Mouse (Mus musculus): ENCODE data around the gene Ppa1. TPM values are rescaled to one million over a fixed set of nuclear protein-coding genes. Genes with fewer than 3 reads are reported as not detected.
"Not testable (repeated sequence)": the region's sequence is repeated elsewhere in the genome, so short reads cannot be mapped to it uniquely, and the experiment has no call there.

The Ppa1 gene
- polyA plus RNA-seq (2014; fragmentation: Nextera tagmentation; extraction: Ambion mirVana) = 314 and 321 TPM in 2 replicates

GRCm38 (mm10) chr10:61647790-61648736 lies at the start of gene Ppa1:
Gene Ppa1 (plus strand): TSS chr10:61648552.
- peaks cover 3% of the 10 kb centered on the region; the same call in 1 of the 2 replicates for H3K4me1 ChIP-seq (ENCODE audit: control insufficient read depth, insufficient read depth, low read length)
- H3K9me3 ChIP-seq (ENCODE audit: control insufficient read depth, low read length) = no peaks in the 10 kb centered on the region
- no peaks in the 10 kb centered on the region for H3K36me3 ChIP-seq (ENCODE audit: control insufficient read depth, insufficient read depth, low read length)
- no peaks in the 10 kb centered on the region for H3K27me3 ChIP-seq (ENCODE audit: control insufficient read depth, insufficient read depth, low read length)
- ATAC-seq (ENCODE audit: insufficient number of reproducible peaks, low FRiP score, low TSS enrichment, low read depth) (peak; percentile 93), DNase-seq (ENCODE audit: low spot score) (peak; percentile 93)
- peak within 1 kb of the TSS; percentile 87 for H3K9ac ChIP-seq (ENCODE audit: low read length)
- H3K27ac ChIP-seq (replicated peaks; ENCODE audit: low read depth, low read length) = peak within 1 kb of the TSS; percentile 75; the same call in 1 of the 2 replicates
- H3K4me3 ChIP-seq (ENCODE audit: low read depth, low read length) = peak within 1 kb of the TSS; percentile 87
- WGBS = 3% methylated on average over 42 of the region's 50 CpGs
- H3K4me2 ChIP-seq (ENCODE audit: low read depth, severe bottlenecking) = peak within 1 kb of the TSS; percentile 62

- H3K36me3 ChIP-seq (ENCODE audit: control insufficient read depth, insufficient read depth, low read length) = no peaks in the 10 kb centered on the region
- H3K9ac ChIP-seq (ENCODE audit: low read length) = no peak overlapping the region
- H3K4me1 ChIP-seq (ENCODE audit: control insufficient read depth, insufficient read depth, low read length) = no peaks in the 10 kb centered on the region
- no peak overlapping the region for H3K4me3 ChIP-seq (ENCODE audit: low read depth, low read length)
- H3K27me3 ChIP-seq (ENCODE audit: control insufficient read depth, insufficient read depth, low read length) = peaks cover 21% of the 10 kb centered on the region
- H3K9me3 ChIP-seq (ENCODE audit: control insufficient read depth, low read length) = no peaks in the 10 kb centered on the region
- WGBS = 63% methylated on average over 9 of the region's 9 CpGs
- DNase-seq (ENCODE audit: low spot score) = no peak
- no peak overlapping the region for H3K27ac ChIP-seq (replicated peaks; ENCODE audit: low read depth, low read length)
- H3K4me2 ChIP-seq (ENCODE audit: low read depth, severe bottlenecking) = no peak overlapping the region
- no peak for ATAC-seq (ENCODE audit: insufficient number of reproducible peaks, low FRiP score, low TSS enrichment, low read depth)
Observed at GRCm38 (mm10) chr10:61599556-61600114, 48.7 kb upstream of the Ppa1 start.

- no peaks in the 10 kb centered on the region for H3K9me3 ChIP-seq (ENCODE audit: control insufficient read depth, low read length)
- no peaks in the 10 kb centered on the region for H3K4me1 ChIP-seq (ENCODE audit: control insufficient read depth, insufficient read depth, low read length)
- no peak overlapping the region for H3K4me2 ChIP-seq (ENCODE audit: low read depth, severe bottlenecking)
- no peaks in the 10 kb centered on the region for H3K36me3 ChIP-seq (ENCODE audit: control insufficient read depth, insufficient read depth, low read length)
- no peaks in the 10 kb centered on the region for H3K27me3 ChIP-seq (ENCODE audit: control insufficient read depth, insufficient read depth, low read length)
- H3K4me3 ChIP-seq (ENCODE audit: low read depth, low read length) = no peak overlapping the region
- H3K27ac ChIP-seq (replicated peaks; ENCODE audit: low read depth, low read length) = no peak overlapping the region
- H3K9ac ChIP-seq (ENCODE audit: low read length) = no peak overlapping the region
- 17% methylated on average over 14 of the region's 14 CpGs for WGBS
- ATAC-seq (ENCODE audit: insufficient number of reproducible peaks, low FRiP score, low TSS enrichment, low read depth) (no peak), DNase-seq (ENCODE audit: low spot score) (peak; percentile 75)
Observed at GRCm38 (mm10) chr10:61602283-61603033, 45.9 kb upstream of the Ppa1 start.

- Histone ChIP-seq H3K36me3 (ENCODE audit: control insufficient read depth, insufficient read depth, low read length) (no peaks in the 10 kb centered on the region), H3K9me3 (ENCODE audit: control insufficient read depth, low read length) (no peaks in the 10 kb centered on the region), H3K4me3 (ENCODE audit: low read depth, low read length) (no peak overlapping the region), H3K4me1 (ENCODE audit: control insufficient read depth, insufficient read depth, low read length) (no peaks in the 10 kb centered on the region), H3K9ac (ENCODE audit: low read length) (no peak overlapping the region), H3K27ac (replicated peaks; ENCODE audit: low read depth, low read length) (no peak overlapping the region), H3K27me3 (ENCODE audit: control insufficient read depth, insufficient read depth, low read length) (no peaks in the 10 kb centered on the region), H3K4me2 (ENCODE audit: low read depth, severe bottlenecking) (no peak overlapping the region)
- WGBS = 68% methylated on average over 10 of the region's 10 CpGs
- DNase-seq (ENCODE audit: low spot score) (no peak), ATAC-seq (ENCODE audit: insufficient number of reproducible peaks, low FRiP score, low TSS enrichment, low read depth) (no peak)
Observed at GRCm38 (mm10) chr10:61604376-61605065, 43.8 kb upstream of the Ppa1 start.

GRCm38 (mm10) chr10:61605381-61605780 lies 43.0 kb upstream of the Ppa1 start:
- not testable (repeated sequence) for DNase-seq (ENCODE audit: low spot score); H3K9me3 ChIP-seq (ENCODE audit: control insufficient read depth, low read length); H3K9ac ChIP-seq (ENCODE audit: low read length); H3K36me3 ChIP-seq (ENCODE audit: control insufficient read depth, insufficient read depth, low read length); ATAC-seq (ENCODE audit: insufficient number of reproducible peaks, low FRiP score, low TSS enrichment, low read depth); H3K4me1 ChIP-seq (ENCODE audit: control insufficient read depth, insufficient read depth, low read length); H3K27me3 ChIP-seq (ENCODE audit: control insufficient read depth, insufficient read depth, low read length); H3K4me2 ChIP-seq (ENCODE audit: low read depth, severe bottlenecking); H3K27ac ChIP-seq (replicated peaks; ENCODE audit: low read depth, low read length); H3K4me3 ChIP-seq (ENCODE audit: low read depth, low read length)
- WGBS = 75% methylated on average over 11 of the region's 11 CpGs

GRCm38 (mm10) chr10:61605851-61606250 lies 42.5 kb upstream of the Ppa1 start:
- WGBS = 14% methylated on average over 8 of the region's 8 CpGs
- ATAC-seq (ENCODE audit: insufficient number of reproducible peaks, low FRiP score, low TSS enrichment, low read depth) = no peak

GRCm38 (mm10) chr10:61608233-61608632 lies 40.1 kb upstream of the Ppa1 start:
- no peak for DNase-seq (ENCODE audit: low spot score)

More at GRCm38 (mm10) chr10:61605851-61606250, 42.5 kb upstream of the Ppa1 start:
- Histone ChIP-seq H3K9ac (ENCODE audit: low read length) (no peak overlapping the region), H3K27ac (replicated peaks; ENCODE audit: low read depth, low read length) (no peak overlapping the region), H3K36me3 (ENCODE audit: control insufficient read depth, insufficient read depth, low read length) (no peaks in the 10 kb centered on the region), H3K9me3 (ENCODE audit: control insufficient read depth, low read length) (no peaks in the 10 kb centered on the region), H3K4me1 (ENCODE audit: control insufficient read depth, insufficient read depth, low read length) (no peaks in the 10 kb centered on the region), H3K27me3 (ENCODE audit: control insufficient read depth, insufficient read depth, low read length) (no peaks in the 10 kb centered on the region), H3K4me2 (ENCODE audit: low read depth, severe bottlenecking) (no peak overlapping the region), H3K4me3 (ENCODE audit: low read depth, low read length) (no peak overlapping the region)
- peak; percentile 86 for DNase-seq (ENCODE audit: low spot score)

More at GRCm38 (mm10) chr10:61608233-61608632, 40.1 kb upstream of the Ppa1 start:
- H3K4me1 ChIP-seq (ENCODE audit: control insufficient read depth, insufficient read depth, low read length) = no peaks in the 10 kb centered on the region
- no peak for ATAC-seq (ENCODE audit: insufficient number of reproducible peaks, low FRiP score, low TSS enrichment, low read depth)
- no peaks in the 10 kb centered on the region for H3K27me3 ChIP-seq (ENCODE audit: control insufficient read depth, insufficient read depth, low read length)
- H3K9me3 ChIP-seq (ENCODE audit: control insufficient read depth, low read length) = no peaks in the 10 kb centered on the region
- H3K4me3 ChIP-seq (ENCODE audit: low read depth, low read length) = no peak overlapping the region
- no peaks in the 10 kb centered on the region for H3K36me3 ChIP-seq (ENCODE audit: control insufficient read depth, insufficient read depth, low read length)
- H3K27ac ChIP-seq (replicated peaks; ENCODE audit: low read depth, low read length) = no peak overlapping the region
- no peak overlapping the region for H3K9ac ChIP-seq (ENCODE audit: low read length)
- H3K4me2 ChIP-seq (ENCODE audit: low read depth, severe bottlenecking) = no peak overlapping the region

Measured in limb, embryonic 11.5 days (tissue).